Mouse (Mus musculus): Measurements from ENCODE around the gene Snx21.
A peak's percentile ranks its signal among the peaks of the same experiment; 100 is the strongest.

The Snx21 gene

GRCm38 (mm10) chr2:164828437-164828836 lies 42.8 kb downstream of the Snx21 start, which contains the start of gene Spata25:
TSS of gene Spata25 (minus strand) at chr2:164828537.
- no peak for DNase-seq (ENCODE audit: low read depth, low spot score)

- DNase-seq (ENCODE audit: low read depth, low spot score), result no peak
Observed at GRCm38 (mm10) chr2:164829090-164829489, 43.5 kb downstream of the Snx21 start.

GRCm38 (mm10) chr2:164831029-164831428 lies 45.4 kb downstream of the Snx21 start:
- no peak for DNase-seq (ENCODE audit: low read depth, low spot score)

- no peak for DNase-seq (ENCODE audit: low read depth, low spot score)
Observed at GRCm38 (mm10) chr2:164832032-164832747, 46.6 kb downstream of the Snx21 start.

- DNase-seq (ENCODE audit: low read depth, low spot score), result peak; percentile 69
Observed at GRCm38 (mm10) chr2:164832748-164833301, 47.2 kb downstream of the Snx21 start, which contains the start of gene Ctsa. TSS of gene Ctsa (plus strand) at chr2:164832873.

- DNase-seq (ENCODE audit: low read depth, low spot score), result peak; percentile 88
Observed at GRCm38 (mm10) chr2:164833314-164833959, 47.8 kb downstream of the Snx21 start, which contains the start of gene Neurl2. TSS of gene Neurl2 (minus strand) at chr2:164833456.

GRCm38 (mm10) chr2:164834531-164834930 lies 48.9 kb downstream of the Snx21 start:
- DNase-seq (ENCODE audit: low read depth, low spot score), result no peak

GRCm38 (mm10) chr2:164835164-164835563 lies 49.5 kb downstream of the Snx21 start:
- DNase-seq (ENCODE audit: low read depth, low spot score), result no peak

All from retina, postnatal 7 days (tissue).